Mouse (Mus musculus) gastrocnemius, postnatal 36 days (tissue): ENCODE results near the gene Mpv17l2. TPM values are rescaled to one million over a fixed set of nuclear protein-coding genes. Genes with fewer than 3 reads are reported as not detected.

ENCODE experiments used
- DNase-seq, 2 experiments: peaks; one replicate each; pipeline ENCODE4 v3.0.0; 2022
- intact Hi-C: fragments of 180-260 bp; cut with DNase I; formaldehyde crosslinking; loops from one replicate; pipeline ENCODE4 v1.15.1; 2025
- total RNA-seq, 2 experiments: library from RNA; stranded (reverse); gene quantifications; 2 replicates each; pipeline ENCODE4 v1.2.3; 2021

The Mpv17l2 gene
- total RNA-seq, 2 experiments from 2014 or later = 20.7 to 21.4 TPM

GRCm38 (mm10) chr8:70754871-70755660, 5.7 kb downstream of the Mpv17l2 start:
- DNase-seq = peak in 1 of 2 experiments; percentile 49
- intact Hi-C loops = no loop called here

DNA sequence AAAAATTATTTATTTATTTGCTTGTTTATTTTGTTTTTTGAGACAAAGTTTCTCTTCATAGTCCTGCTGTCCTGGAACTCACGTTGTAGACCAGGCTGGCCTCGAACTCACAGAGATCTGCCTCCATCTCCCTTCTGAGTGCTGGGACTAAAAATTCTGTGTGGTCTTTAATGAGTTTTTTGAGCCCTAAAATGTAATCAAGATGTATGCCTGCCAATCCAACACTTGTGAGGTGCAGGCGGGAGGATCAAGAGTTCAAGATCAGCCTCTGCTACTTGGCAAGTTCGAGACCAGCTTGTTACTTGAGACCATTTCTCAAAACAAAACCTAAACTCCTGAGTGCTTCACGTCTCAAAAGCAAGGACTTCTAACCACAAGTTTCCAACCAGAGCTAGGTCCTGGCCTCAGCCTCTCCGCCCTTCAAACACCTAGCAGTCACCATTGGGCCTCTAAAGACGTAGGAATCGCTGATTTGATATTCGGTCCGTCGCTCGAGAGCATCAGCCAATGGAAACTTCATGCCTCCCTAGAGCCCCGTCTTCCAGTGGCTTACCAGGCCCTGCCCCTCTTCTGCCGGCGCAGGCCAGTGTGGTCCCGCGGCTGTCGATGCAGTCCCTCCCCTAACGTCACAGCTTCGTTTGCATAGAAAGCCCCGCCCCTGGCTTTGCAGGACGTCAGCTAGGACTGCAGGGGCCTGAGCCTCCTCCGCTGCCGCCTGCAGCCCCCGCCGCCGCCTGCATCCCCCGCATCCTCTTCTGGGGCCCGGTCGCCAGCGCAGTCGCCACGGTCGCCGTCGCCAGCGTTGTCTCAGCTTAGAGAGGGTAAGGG, 6.5 kb downstream of the Mpv17l2 start, which contains the start of gene Rab3a:
Gene Rab3a (plus strand): TSS at position 637 of the 828 bp plus-strand sequence.
- intact Hi-C loops = no loop called here
- peak; percentile 90 to 95 for DNase-seq

DNA sequence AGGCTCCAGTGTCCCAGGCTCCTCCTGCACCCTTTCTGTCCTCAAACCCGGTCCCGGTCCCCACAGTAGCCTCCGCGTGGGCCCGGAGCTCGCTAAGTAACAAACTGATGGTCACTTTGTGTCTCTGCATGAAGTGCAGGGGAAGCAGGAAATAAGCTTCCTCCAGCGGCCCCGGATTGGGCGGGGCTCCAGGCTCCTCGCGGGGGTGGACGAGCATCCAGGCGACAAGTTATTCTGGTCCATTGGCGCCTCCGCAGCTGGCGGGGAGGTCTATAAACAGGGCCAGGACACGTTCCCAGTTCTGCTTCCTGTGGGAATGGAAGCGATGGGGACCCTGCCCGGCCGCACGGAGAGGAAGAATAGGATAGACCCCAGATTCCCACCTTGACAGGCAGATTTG, 7.6 kb downstream of the Mpv17l2 start:
- peak; percentile 90 to 96 for DNase-seq
- intact Hi-C loops = no loop called here

DNA sequence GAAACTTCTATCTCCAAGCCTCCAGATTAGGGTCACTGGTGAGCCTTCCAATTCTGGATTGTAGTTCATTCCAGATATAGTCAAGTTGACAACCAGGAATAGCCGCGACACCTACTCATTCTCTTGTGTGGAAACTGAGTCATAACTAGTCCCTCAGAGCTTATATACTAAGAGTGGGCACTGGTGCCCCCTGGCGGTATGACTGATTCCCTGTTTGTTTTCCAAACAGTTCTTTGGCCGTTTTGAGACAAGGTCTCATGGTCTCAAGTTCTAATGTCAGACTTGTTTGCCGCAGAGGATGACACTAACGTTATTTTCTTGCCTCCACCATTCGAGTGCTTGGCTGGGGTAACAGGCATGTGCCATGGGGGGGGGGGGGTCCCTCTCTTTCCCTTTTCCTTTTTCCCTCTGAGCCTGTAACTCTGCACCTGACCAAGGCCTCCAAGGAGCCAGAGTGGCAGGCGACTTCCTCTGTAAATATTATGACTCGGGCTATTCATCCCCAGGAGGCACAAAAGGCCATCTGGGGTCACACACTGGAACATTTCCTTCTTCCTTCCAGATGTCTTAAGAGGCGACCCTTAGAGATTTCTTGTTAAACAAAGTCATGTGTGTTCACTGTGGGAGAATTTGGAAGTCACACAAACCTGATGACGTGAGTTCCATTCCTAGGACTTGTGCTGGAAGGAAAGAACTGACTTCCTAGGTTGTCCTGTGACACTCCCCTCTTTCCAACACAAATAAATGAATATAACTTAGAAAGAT, 8.6 kb downstream of the Mpv17l2 start:
- DNase-seq = peak; percentile 66 to 72
- intact Hi-C loops = loop anchor here (1.0 kb wide), 1 partner anchor 32 kb away; no protein-coding TSS in a partner anchor

DNA sequence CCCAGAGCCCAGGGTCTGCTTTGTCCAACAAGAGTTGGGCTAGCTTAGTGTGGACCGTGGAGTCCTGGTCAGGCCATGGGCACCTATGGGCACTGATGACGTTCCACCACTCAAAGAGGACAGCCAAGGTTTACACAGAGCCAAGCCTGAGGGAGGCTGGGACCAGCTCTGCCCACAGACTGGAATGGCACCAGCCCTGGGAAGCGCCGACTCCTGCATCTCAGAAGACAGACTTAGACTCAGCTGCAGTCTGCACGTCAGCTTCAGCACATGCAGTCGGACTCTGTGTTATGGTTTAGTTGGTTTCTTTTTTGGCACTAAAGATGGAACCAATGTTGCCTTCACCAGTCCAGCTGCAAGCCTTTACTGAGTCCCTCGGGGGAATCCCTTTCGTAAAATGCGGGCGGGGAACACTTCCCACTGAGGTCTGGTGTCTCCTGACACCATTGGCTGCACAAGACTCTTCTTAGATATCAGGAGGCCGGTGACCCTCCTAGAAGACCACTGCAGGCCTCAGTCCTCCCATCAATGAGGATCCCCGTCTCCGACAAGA, 10.5 kb downstream of the Mpv17l2 start:
- intact Hi-C loops = no loop called here
- DNase-seq = peak; percentile 5 to 14

GRCm38 (mm10) chr8:70749097-70749674, 11.6 kb downstream of the Mpv17l2 start:
- intact Hi-C loops = no loop called here
- peak in 1 of 2 experiments; percentile 2 for DNase-seq

DNA sequence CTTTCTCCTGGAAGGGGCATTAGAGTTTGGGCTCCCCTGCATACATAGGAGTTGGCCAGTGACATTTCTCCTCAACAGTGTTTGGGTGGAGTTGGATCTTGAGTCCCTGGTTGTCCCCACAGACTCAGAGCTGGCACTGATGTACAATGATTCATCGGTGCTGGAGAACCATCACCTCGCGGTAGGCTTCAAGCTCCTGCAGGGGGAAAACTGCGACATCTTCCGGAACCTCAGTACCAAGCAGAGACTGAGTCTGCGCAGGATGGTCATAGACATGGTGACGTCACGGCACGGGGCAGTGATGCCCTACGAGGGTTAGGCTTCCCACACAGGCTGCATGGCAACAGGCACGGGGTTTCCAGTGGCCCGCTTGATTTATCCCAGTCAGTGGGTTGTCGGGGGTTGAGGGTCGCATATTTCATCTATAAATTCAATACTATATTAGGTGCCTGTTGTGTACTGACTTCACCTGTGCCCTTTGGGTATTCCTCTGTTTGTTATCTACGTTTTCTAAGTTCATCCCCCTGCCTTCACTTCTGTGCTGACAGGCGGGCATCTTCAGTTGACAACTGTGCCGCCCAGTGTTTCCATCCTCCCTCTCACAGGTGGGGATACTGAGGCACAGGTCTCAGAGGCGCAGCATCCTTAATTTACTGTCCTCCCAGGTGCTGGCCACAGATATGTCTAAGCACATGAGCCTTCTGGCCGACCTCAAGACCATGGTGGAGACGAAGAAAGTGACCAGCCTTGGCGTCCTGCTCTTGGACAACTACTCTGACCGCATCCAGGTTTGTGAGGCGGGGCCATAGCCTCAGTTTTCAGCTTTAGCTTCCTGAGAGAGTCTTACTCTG, 12.3 kb downstream of the Mpv17l2 start:
- peak in 1 of 2 experiments; percentile 7 for DNase-seq

GRCm38 (mm10) chr8:70747211-70747890, 13.4 kb downstream of the Mpv17l2 start:
- intact Hi-C loops = no loop called here
- peak in 1 of 2 experiments; percentile 4 for DNase-seq

More for the DNA sequence above, 12.3 kb downstream of the Mpv17l2 start:
- intact Hi-C loops = no loop called here

- intact Hi-C loops = no loop called here
- peak in 1 of 2 experiments; percentile 3 for DNase-seq
Measured at GRCm38 (mm10) chr8:70746676-70747075, 14.1 kb downstream of the Mpv17l2 start.

DNA sequence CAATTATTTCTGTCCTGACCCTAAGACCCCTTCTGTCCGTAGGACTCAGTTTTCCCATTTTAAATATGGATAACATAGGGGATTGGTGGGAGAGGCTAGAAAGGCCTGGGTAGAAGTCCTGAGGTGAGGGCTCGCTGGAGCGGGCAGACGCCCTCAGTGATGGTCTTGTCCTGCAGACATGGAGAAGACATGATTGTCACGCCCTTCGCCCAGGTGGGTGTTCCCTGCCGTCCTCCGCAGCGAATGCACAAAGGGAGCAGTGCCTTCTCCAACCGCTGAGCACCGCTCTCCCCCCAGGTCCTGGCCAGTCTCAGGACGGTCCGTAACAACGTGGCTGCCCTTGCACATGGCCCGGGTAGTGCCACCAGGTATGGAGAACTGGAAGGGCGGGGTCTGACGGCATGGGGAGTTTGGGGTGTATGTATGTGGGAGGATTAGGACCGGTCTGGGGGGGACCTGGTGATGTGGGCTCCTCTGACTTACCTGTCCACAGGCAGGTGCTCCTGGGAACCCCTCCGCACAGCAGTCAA, 15.0 kb downstream of the Mpv17l2 start:
- intact Hi-C loops = no loop called here
- DNase-seq = peak in 1 of 2 experiments; percentile 3

DNA sequence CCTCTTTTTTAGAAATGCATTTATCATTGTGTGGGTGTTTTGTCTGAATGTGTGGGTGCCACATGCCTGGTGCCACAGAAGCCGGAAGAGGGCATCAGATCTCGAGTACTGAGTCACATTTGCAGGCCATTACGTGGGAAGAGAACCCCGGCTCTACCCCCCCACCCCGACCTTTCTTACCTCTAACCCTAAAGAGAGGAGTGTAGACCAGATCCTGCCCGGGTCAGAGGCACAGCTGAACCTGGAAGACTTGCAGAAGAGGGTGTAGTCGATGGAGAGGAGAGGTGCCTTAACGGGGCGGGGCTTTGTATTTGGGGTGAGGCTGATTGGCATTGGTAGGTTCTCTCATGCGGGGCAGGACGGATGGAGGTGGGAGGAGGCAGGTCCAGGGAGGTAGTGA, 15.9 kb downstream of the Mpv17l2 start:
- intact Hi-C loops = no loop called here

GRCm38 (mm10) chr8:70743656-70744590, 16.8 kb downstream of the Mpv17l2 start:
- intact Hi-C loops = no loop called here
- DNase-seq = peak; percentile 66 to 75

More for the DNA sequence above, 15.9 kb downstream of the Mpv17l2 start:
- DNase-seq = peak in 1 of 2 experiments; percentile 3

DNA sequence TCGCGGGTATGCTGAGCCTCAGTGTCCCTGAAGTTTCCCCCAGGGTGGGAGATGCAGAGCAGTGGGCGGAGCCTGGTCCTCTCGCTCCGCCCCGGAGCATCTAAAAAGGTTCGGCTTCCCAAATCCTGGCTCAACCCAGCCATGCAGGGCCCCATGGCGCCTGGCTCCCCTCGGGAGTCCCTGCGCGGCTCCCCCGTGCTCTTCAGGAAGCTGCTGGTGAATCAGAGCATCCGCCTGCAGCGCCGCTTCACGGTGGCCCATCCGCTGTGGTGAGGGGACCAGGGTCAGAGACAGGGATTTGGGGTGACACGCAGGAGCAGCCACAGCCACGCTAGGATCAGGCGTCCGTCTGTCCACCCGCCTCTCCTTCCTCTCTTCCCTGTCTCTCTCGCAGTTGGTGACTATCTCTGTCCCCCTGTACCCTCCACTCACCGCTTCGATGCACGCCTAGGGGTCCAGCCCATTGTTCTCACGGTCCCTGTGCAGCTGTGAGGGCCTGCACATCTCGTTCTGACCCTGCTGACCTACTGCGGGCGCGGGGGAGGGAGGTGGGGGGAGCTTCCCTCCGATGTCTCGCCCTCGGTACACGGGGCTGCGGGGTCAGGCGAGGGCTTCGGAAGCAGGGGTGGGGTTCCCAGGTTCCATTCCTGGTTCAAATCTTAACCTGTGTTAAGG, 17.6 kb downstream of the Mpv17l2 start:
- DNase-seq = peak in 1 of 2 experiments; percentile 23
- intact Hi-C loops = no loop called here

DNA sequence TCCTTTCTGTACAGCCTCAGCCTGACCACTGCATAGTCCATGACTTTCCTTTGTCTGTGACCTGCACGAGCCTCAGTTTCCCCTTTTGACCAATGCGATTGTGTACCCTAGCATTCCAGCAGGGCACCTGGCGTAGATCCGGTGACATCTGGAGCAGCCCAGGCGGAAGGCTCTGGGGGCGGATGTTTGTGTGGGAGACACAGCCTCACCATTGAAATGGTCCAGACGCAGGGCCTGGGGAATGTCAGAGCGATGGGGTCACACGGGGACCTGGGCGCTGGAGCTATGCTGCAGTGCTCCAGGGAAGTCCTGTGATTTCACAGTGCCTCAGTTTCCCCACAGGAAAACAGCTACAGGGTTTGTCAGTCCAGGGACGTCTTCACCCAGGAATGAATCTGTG, 18.6 kb downstream of the Mpv17l2 start:
- DNase-seq = peak; percentile 7 to 12
- intact Hi-C loops = no loop called here

GRCm38 (mm10) chr8:70741661-70742060, 19.1 kb downstream of the Mpv17l2 start:
- DNase-seq = peak; percentile 16 to 21
- intact Hi-C loops = no loop called here

GRCm38 (mm10) chr8:70738211-70738610, 22.5 kb downstream of the Mpv17l2 start:
- peak in 1 of 2 experiments; percentile 2 for DNase-seq
- intact Hi-C loops = no loop called here
